Mouse (Mus musculus): ENCODE measurements around the gene Ptpn11. TPM values are rescaled to one million over a fixed set of nuclear protein-coding genes. Genes with fewer than 3 reads are reported as not detected.
"Not testable (repeated sequence)": the region's sequence is repeated elsewhere in the genome, so short reads cannot be mapped to it uniquely, and the experiment has no call there.

The Ptpn11 gene
- 17.4 and 19.4 TPM in 2 replicates for polyA plus RNA-seq (2015; fragmentation: Nextera tagmentation; extraction: Ambion mirVana)

- peaks cover 43% of the 10 kb centered on the region for H3K4me1 ChIP-seq (ENCODE audit: control insufficient read depth, insufficient read depth, low read length)
- peak within 1 kb of the TSS; percentile 90 for H3K4me3 ChIP-seq (ENCODE audit: low read length)
- peak within 1 kb of the TSS; percentile 84 for H3K4me2 ChIP-seq (ENCODE audit: low read depth, low read length)
- peak within 1 kb of the TSS; percentile 92 for H3K27ac ChIP-seq (ENCODE audit: low read length)
- under 1% methylated on average over 76 of the region's 98 CpGs for whole genome bisulfite sequencing
- H3K9ac ChIP-seq (ENCODE audit: low read length) = peak within 1 kb of the TSS; percentile 98
- no peaks in the 10 kb centered on the region for H3K27me3 ChIP-seq (ENCODE audit: control insufficient read depth, insufficient read depth, low read length)
- no peaks in the 10 kb centered on the region for H3K36me3 ChIP-seq (ENCODE audit: control insufficient read depth, insufficient read depth)
- peak; percentile 96 for ATAC-seq (replicated peaks; ENCODE audit: extremely low read depth, insufficient read depth, low FRiP score)
- H3K9me3 ChIP-seq (replicated peaks; ENCODE audit: control insufficient read depth, low read length) = no peaks in the 10 kb centered on the region
Observed at GRCm38 (mm10) chr5:121190836-121191583, at the start of gene Ptpn11. Ptpn11 (minus strand) TSS chr5:121191397.

- Histone ChIP-seq H3K36me3 (ENCODE audit: control insufficient read depth, insufficient read depth) (no peaks in the 10 kb centered on the region), H3K9me3 (replicated peaks; ENCODE audit: control insufficient read depth, low read length) (no peaks in the 10 kb centered on the region), H3K27ac (ENCODE audit: low read length) (no peak overlapping the region), H3K4me2 (ENCODE audit: low read depth, low read length) (no peak overlapping the region), H3K4me3 (ENCODE audit: low read length) (no peak overlapping the region), H3K4me1 (ENCODE audit: control insufficient read depth, insufficient read depth, low read length) (peaks cover 7% of the 10 kb centered on the region), H3K27me3 (ENCODE audit: control insufficient read depth, insufficient read depth, low read length) (no peaks in the 10 kb centered on the region), H3K9ac (ENCODE audit: low read length) (no peak overlapping the region)
- ATAC-seq (replicated peaks; ENCODE audit: extremely low read depth, insufficient read depth, low FRiP score) = no peak
- WGBS = 69% methylated on average over 5 of the region's 5 CpGs
Observed at GRCm38 (mm10) chr5:121239846-121240245, 48.6 kb upstream of the Ptpn11 start.

- Histone ChIP-seq H3K9ac (ENCODE audit: low read length) (no peak overlapping the region), H3K4me2 (ENCODE audit: low read depth, low read length) (no peak overlapping the region), H3K27me3 (ENCODE audit: control insufficient read depth, insufficient read depth, low read length) (no peaks in the 10 kb centered on the region), H3K36me3 (ENCODE audit: control insufficient read depth, insufficient read depth) (no peaks in the 10 kb centered on the region), H3K4me3 (ENCODE audit: low read length) (no peak overlapping the region), H3K27ac (ENCODE audit: low read length) (no peak overlapping the region), H3K9me3 (replicated peaks; ENCODE audit: control insufficient read depth, low read length) (no peaks in the 10 kb centered on the region), H3K4me1 (ENCODE audit: control insufficient read depth, insufficient read depth, low read length) (peaks cover 7% of the 10 kb centered on the region)
- ATAC-seq (replicated peaks; ENCODE audit: extremely low read depth, insufficient read depth, low FRiP score) = no peak
- WGBS = 84% methylated on average over 2 of the region's 2 CpGs
Observed at GRCm38 (mm10) chr5:121238208-121238607, 47.0 kb upstream of the Ptpn11 start.

- Histone ChIP-seq H3K4me2 (ENCODE audit: low read depth, low read length) (no peak overlapping the region), H3K4me3 (ENCODE audit: low read length) (no peak overlapping the region), H3K9ac (ENCODE audit: low read length) (no peak overlapping the region), H3K4me1 (ENCODE audit: control insufficient read depth, insufficient read depth, low read length) (peaks cover 7% of the 10 kb centered on the region), H3K27ac (ENCODE audit: low read length) (peak overlapping the region; percentile 60), H3K27me3 (ENCODE audit: control insufficient read depth, insufficient read depth, low read length) (no peaks in the 10 kb centered on the region), H3K9me3 (replicated peaks; ENCODE audit: control insufficient read depth, low read length) (no peaks in the 10 kb centered on the region), H3K36me3 (ENCODE audit: control insufficient read depth, insufficient read depth) (no peaks in the 10 kb centered on the region)
- 0 out of 2 replicates have a peak, but pooled peaks have one; percentile 60 for ATAC-seq (replicated peaks; ENCODE audit: extremely low read depth, insufficient read depth, low FRiP score)
- 15% methylated on average over 5 of the region's 5 CpGs for WGBS
Observed at GRCm38 (mm10) chr5:121236171-121236570, 45.0 kb upstream of the Ptpn11 start.

GRCm38 (mm10) chr5:121233726-121234125 is 42.5 kb upstream of the Ptpn11 start:
- H3K36me3 ChIP-seq (ENCODE audit: control insufficient read depth, insufficient read depth) = no peaks in the 10 kb centered on the region
- no peaks in the 10 kb centered on the region for H3K9me3 ChIP-seq (replicated peaks; ENCODE audit: control insufficient read depth, low read length)
- no peak overlapping the region for H3K9ac ChIP-seq (ENCODE audit: low read length)
- H3K27me3 ChIP-seq (ENCODE audit: control insufficient read depth, insufficient read depth, low read length) = no peaks in the 10 kb centered on the region
- H3K4me3 ChIP-seq (ENCODE audit: low read length) = no peak overlapping the region
- no peak for ATAC-seq (replicated peaks; ENCODE audit: extremely low read depth, insufficient read depth, low FRiP score)
- 59% methylated on average over 2 of the region's 2 CpGs for WGBS
- H3K4me1 ChIP-seq (ENCODE audit: control insufficient read depth, insufficient read depth, low read length) = peaks cover 7% of the 10 kb centered on the region
- H3K27ac ChIP-seq (ENCODE audit: low read length) = no peak overlapping the region
- no peak overlapping the region for H3K4me2 ChIP-seq (ENCODE audit: low read depth, low read length)

DNA sequence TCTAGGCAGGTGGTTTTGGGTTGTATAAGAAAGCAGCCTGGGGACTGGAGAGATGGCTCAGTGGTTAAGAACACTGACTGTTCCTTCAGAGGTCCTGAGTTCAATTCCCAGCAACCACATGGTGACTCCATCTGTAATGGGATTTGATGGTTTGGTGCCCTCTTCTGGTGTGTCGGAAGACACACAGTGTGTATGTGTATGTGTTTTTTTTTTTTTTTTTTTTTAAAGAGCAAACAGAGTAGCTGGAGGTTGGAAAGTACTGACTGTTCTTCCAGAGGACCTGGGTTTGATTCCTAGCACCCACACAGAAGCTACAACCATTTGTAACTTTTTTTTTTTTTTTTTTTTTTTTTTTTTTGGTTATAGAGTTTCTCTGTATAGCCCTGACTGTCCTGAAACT is 41.6 kb upstream of the Ptpn11 start:
- Histone ChIP-seq H3K4me1 (ENCODE audit: control insufficient read depth, insufficient read depth, low read length) (peaks cover 7% of the 10 kb centered on the region), H3K27ac (ENCODE audit: low read length) (no peak overlapping the region), H3K9me3 (replicated peaks; ENCODE audit: control insufficient read depth, low read length) (no peaks in the 10 kb centered on the region), H3K9ac (ENCODE audit: low read length) (no peak overlapping the region), H3K4me2 (ENCODE audit: low read depth, low read length) (no peak overlapping the region), H3K27me3 (ENCODE audit: control insufficient read depth, insufficient read depth, low read length) (no peaks in the 10 kb centered on the region), H3K4me3 (ENCODE audit: low read length) (no peak overlapping the region), H3K36me3 (ENCODE audit: control insufficient read depth, insufficient read depth) (no peaks in the 10 kb centered on the region)
- ATAC-seq (replicated peaks; ENCODE audit: extremely low read depth, insufficient read depth, low FRiP score) = no peak
- WGBS = 95% methylated on average over 1 of the region's 1 CpGs

- no peak overlapping the region for H3K27ac ChIP-seq (ENCODE audit: low read length)
- H3K36me3 ChIP-seq (ENCODE audit: control insufficient read depth, insufficient read depth) = no peaks in the 10 kb centered on the region
- H3K9ac ChIP-seq (ENCODE audit: low read length) = no peak overlapping the region
- no peak for ATAC-seq (replicated peaks; ENCODE audit: extremely low read depth, insufficient read depth, low FRiP score)
- no peaks in the 10 kb centered on the region for H3K27me3 ChIP-seq (ENCODE audit: control insufficient read depth, insufficient read depth, low read length)
- H3K4me3 ChIP-seq (ENCODE audit: low read length) = no peak overlapping the region
- WGBS = 68% methylated on average over 9 of the region's 9 CpGs
- no peaks in the 10 kb centered on the region for H3K9me3 ChIP-seq (replicated peaks; ENCODE audit: control insufficient read depth, low read length)
- H3K4me1 ChIP-seq (ENCODE audit: control insufficient read depth, insufficient read depth, low read length) = peaks cover 10% of the 10 kb centered on the region
- no peak overlapping the region for H3K4me2 ChIP-seq (ENCODE audit: low read depth, low read length)
Observed at GRCm38 (mm10) chr5:121230811-121231210, 39.6 kb upstream of the Ptpn11 start.

GRCm38 (mm10) chr5:121229182-121229581 is 38.0 kb upstream of the Ptpn11 start:
- H3K4me1 ChIP-seq (ENCODE audit: control insufficient read depth, insufficient read depth, low read length) = peaks cover 14% of the 10 kb centered on the region
- H3K9me3 ChIP-seq (replicated peaks; ENCODE audit: control insufficient read depth, low read length) = no peaks in the 10 kb centered on the region
- no peak overlapping the region for H3K9ac ChIP-seq (ENCODE audit: low read length)
- ATAC-seq (replicated peaks; ENCODE audit: extremely low read depth, insufficient read depth, low FRiP score) = no peak
- no peak overlapping the region for H3K4me2 ChIP-seq (ENCODE audit: low read depth, low read length)
- no peak overlapping the region for H3K4me3 ChIP-seq (ENCODE audit: low read length)
- no peaks in the 10 kb centered on the region for H3K36me3 ChIP-seq (ENCODE audit: control insufficient read depth, insufficient read depth)
- WGBS = 88% methylated on average over 2 of the region's 2 CpGs
- no peaks in the 10 kb centered on the region for H3K27me3 ChIP-seq (ENCODE audit: control insufficient read depth, insufficient read depth, low read length)
- H3K27ac ChIP-seq (ENCODE audit: low read length) = no peak overlapping the region

GRCm38 (mm10) chr5:121227330-121227729 is 36.1 kb upstream of the Ptpn11 start:
- not testable (repeated sequence) for ATAC-seq (replicated peaks; ENCODE audit: extremely low read depth, insufficient read depth, low FRiP score); H3K4me2 ChIP-seq (ENCODE audit: low read depth, low read length); H3K27me3 ChIP-seq (ENCODE audit: control insufficient read depth, insufficient read depth, low read length); H3K36me3 ChIP-seq (ENCODE audit: control insufficient read depth, insufficient read depth); H3K4me3 ChIP-seq (ENCODE audit: low read length); H3K27ac ChIP-seq (ENCODE audit: low read length); H3K9ac ChIP-seq (ENCODE audit: low read length); H3K9me3 ChIP-seq (replicated peaks; ENCODE audit: control insufficient read depth, low read length)
- WGBS = 68% methylated on average over 1 of the region's 1 CpGs
- peaks cover 14% of the 10 kb centered on the region for H3K4me1 ChIP-seq (ENCODE audit: control insufficient read depth, insufficient read depth, low read length)
